ENCODE assay signal across 9 mouse cellular contexts in genomic region chr1:92521376-92521775, GRCm38 (mm10). TPM values are rescaled to one million over a fixed set of nuclear protein-coding genes. Genes with fewer than 3 reads are reported as not detected.
DNase-seq lines count a peak whose midpoint lies in the region; ATAC-seq and TF ChIP-seq lines count a peak whose summit lies in the region.
"Had no signal": no experiment of that assay in that cellular context is flagged by ENCODE, and none has a peak within 500 bp of the region (broad histone marks: within the 10 kb centered on the region; RNA-seq: fewer than 3 reads in every experiment).

No protein-coding gene starts in this region.

- ATAC-seq in heart, embryonic 11.5 days (replicated peaks; ENCODE audit: insufficient number of reproducible peaks, low FRiP score, low TSS enrichment), result no peak
- peak; percentile 47; the same call in 1 of the 2 replicates for ATAC-seq in forebrain, embryonic 16.5 days
- ATAC-seq in midbrain, postnatal 0 days (ENCODE audit: low FRiP score), result 0 out of 2 replicates have a peak, but pooled peaks have one; percentile 52

- no peaks in the 10 kb centered on the region for H3K9me3 ChIP-seq in heart, embryonic 11.5 days (replicated peaks; ENCODE audit: control insufficient read depth, low read length)
- no peaks in the 10 kb centered on the region for H3K9me3 ChIP-seq in forebrain, embryonic 16.5 days (ENCODE audit: control insufficient read depth, low read length)
- H3K9me3 ChIP-seq in midbrain, postnatal 0 days (ENCODE audit: low read length), result no peaks in the 10 kb centered on the region
- H3K9me3 ChIP-seq: limb, embryonic 15.5 days had no signal

- H3K36me3 ChIP-seq in heart, embryonic 11.5 days (ENCODE audit: control insufficient read depth, insufficient read depth, low read length), result no peaks in the 10 kb centered on the region
- no peaks in the 10 kb centered on the region for H3K36me3 ChIP-seq in forebrain, embryonic 16.5 days (ENCODE audit: control insufficient read depth, insufficient read depth)
- no peaks in the 10 kb centered on the region for H3K36me3 ChIP-seq in midbrain, postnatal 0 days (ENCODE audit: insufficient read depth, low read length)
- H3K36me3 ChIP-seq: limb, embryonic 15.5 days had no signal

- no peaks in the 10 kb centered on the region for H3K4me1 ChIP-seq in heart, embryonic 11.5 days (ENCODE audit: control insufficient read depth, insufficient read depth, low read length)
- no peaks in the 10 kb centered on the region for H3K4me1 ChIP-seq in forebrain, embryonic 16.5 days (replicated peaks; ENCODE audit: control insufficient read depth, insufficient read depth, low read length)
- H3K4me1 ChIP-seq in midbrain, postnatal 0 days (ENCODE audit: insufficient read depth, low read length), result no peaks in the 10 kb centered on the region
- H3K4me1 ChIP-seq: limb, embryonic 15.5 days had no signal

- no peak overlapping the region for H3K4me3 ChIP-seq in heart, embryonic 11.5 days (ENCODE audit: low read depth, low read length)
- H3K4me3 ChIP-seq in forebrain, embryonic 16.5 days (replicated peaks; ENCODE audit: low read length), result no peak overlapping the region
- no peak overlapping the region for H3K4me3 ChIP-seq in midbrain, postnatal 0 days (ENCODE audit: low read depth, low read length)
- H3K4me3 ChIP-seq: limb, embryonic 15.5 days had no signal

- DNase-seq in heart, postnatal 10 days, result peak; percentile 19 to 58
- DNase-seq in ES-CJ7 (ENCODE audit: low read depth, low spot score), result peak; percentile 71
- peak; percentile 35 for DNase-seq in cerebellum, adult 11 months
- peak; percentile 65 to 72 for DNase-seq in layer of hippocampus, postnatal 10 days (ENCODE audit: low spot score in 2 of 2)
- DNase-seq in midbrain, postnatal 0 days (ENCODE audit: low spot score), result peak; percentile 82
- DNase-seq in spleen, postnatal 10 days (ENCODE audit: low spot score in 2 of 2), result no peak

- H3K4me2 ChIP-seq in heart, embryonic 11.5 days, result no peak overlapping the region
- no peak overlapping the region for H3K4me2 ChIP-seq in forebrain, embryonic 16.5 days (ENCODE audit: low read length)
- 0 out of 2 replicates have a peak overlapping the region, but pooled peaks have one; percentile 26 for H3K4me2 ChIP-seq in midbrain, postnatal 0 days (ENCODE audit: low read depth, low read length, poor library complexity, severe bottlenecking)
- H3K4me2 ChIP-seq: limb, embryonic 15.5 days had no signal

- peak; percentile 83 for TF ChIP-seq CTCF in midbrain, postnatal 0 days (IDR thresholded peaks at IDR 0.05)

- H3K27ac ChIP-seq in heart, embryonic 11.5 days (ENCODE audit: low read depth, low read length), result no peak overlapping the region
- no peak overlapping the region for H3K27ac ChIP-seq in forebrain, embryonic 16.5 days (ENCODE audit: low read length)
- no peak overlapping the region; the same call in 1 of the 2 replicates for H3K27ac ChIP-seq in midbrain, postnatal 0 days (ENCODE audit: low read depth, low read length)
- H3K27ac ChIP-seq: limb, embryonic 15.5 days had no signal

- WGBS in heart, embryonic 11.5 days (ENCODE audit: insufficient replicate concordance), result 23% methylated on average over 10 of the region's 10 CpGs
- 19% methylated on average over 10 of the region's 10 CpGs for WGBS in forebrain, embryonic 16.5 days
- WGBS in midbrain, postnatal 0 days, result 17% methylated on average over 10 of the region's 10 CpGs

- H3K27me3 ChIP-seq in heart, embryonic 11.5 days (ENCODE audit: control insufficient read depth, insufficient read depth, low read length), result no peaks in the 10 kb centered on the region; the same call in none of the 2 replicates
- no peaks in the 10 kb centered on the region for H3K27me3 ChIP-seq in forebrain, embryonic 16.5 days (replicated peaks; ENCODE audit: control insufficient read depth, insufficient read depth, low read length)
- H3K27me3 ChIP-seq in midbrain, postnatal 0 days (ENCODE audit: insufficient read depth, low read length), result no peaks in the 10 kb centered on the region

- H3K9ac ChIP-seq in heart, embryonic 11.5 days (ENCODE audit: low read depth, low read length), result no peak overlapping the region
- no peak overlapping the region for H3K9ac ChIP-seq in forebrain, embryonic 16.5 days (replicated peaks; ENCODE audit: low read depth, low read length)
- 0 out of 2 replicates have a peak overlapping the region, but pooled peaks have one; percentile 44 for H3K9ac ChIP-seq in midbrain, postnatal 0 days (replicated peaks; ENCODE audit: low read length, poor library complexity, severe bottlenecking)
- H3K9ac ChIP-seq: limb, embryonic 15.5 days had no signal

- intact Hi-C loops in heart, postnatal 10 days (cut with DNase I), result loop anchor here (1.0 to 5.0 kb wide), 3 partner anchors 89 to 311 kb away; partner anchors contain the start of genes Gpc1 and Otos

RNA-seq across cellular contexts. Expression of gene Olfr1414, which starts 2.9 kb away (rescaled TPM):
- not detected for total RNA-seq in heart, postnatal 10 days (2021)
- polyA plus RNA-seq in heart, embryonic 11.5 days (2014; fragmentation: Nextera tagmentation; extraction: Ambion mirVana), result not detected in 2 replicates
- polyA plus RNA-seq in forebrain, embryonic 16.5 days (2015; fragmentation: Nextera tagmentation; extraction: Ambion mirVana), result not detected in 2 replicates
- not detected for total RNA-seq in layer of hippocampus, postnatal 10 days (2021)
- total RNA-seq in midbrain, postnatal 0 days (2014; rRNA removed), result not detected in 2 replicates
- polyA plus RNA-seq in midbrain, postnatal 0 days (2015; fragmentation: Nextera tagmentation; extraction: Ambion mirVana), result not detected in 2 replicates
- polyA plus RNA-seq: limb, embryonic 15.5 days had no signal

RNA-seq across cellular contexts. Expression of gene Olfr1415, which starts 25.5 kb away (rescaled TPM):
- total RNA-seq in heart, postnatal 10 days (2021), result not detected
- polyA plus RNA-seq in heart, embryonic 11.5 days (2014; fragmentation: Nextera tagmentation; extraction: Ambion mirVana), result not detected in 2 replicates
- polyA plus RNA-seq in forebrain, embryonic 16.5 days (2015; fragmentation: Nextera tagmentation; extraction: Ambion mirVana), result not detected in 2 replicates
- total RNA-seq in layer of hippocampus, postnatal 10 days (2021), result not detected
- total RNA-seq in midbrain, postnatal 0 days (2014; rRNA removed), result not detected in 2 replicates
- not detected in 2 replicates for polyA plus RNA-seq in midbrain, postnatal 0 days (2015; fragmentation: Nextera tagmentation; extraction: Ambion mirVana)
- polyA plus RNA-seq: limb, embryonic 15.5 days had no signal

RNA-seq across cellular contexts. Expression of gene Olfr1416, which starts 36.5 kb away (rescaled TPM):
- total RNA-seq in heart, postnatal 10 days (2021), result not detected
- not detected in 2 replicates for polyA plus RNA-seq in heart, embryonic 11.5 days (2014; fragmentation: Nextera tagmentation; extraction: Ambion mirVana)
- not detected in 2 replicates for polyA plus RNA-seq in forebrain, embryonic 16.5 days (2015; fragmentation: Nextera tagmentation; extraction: Ambion mirVana)
- not detected for total RNA-seq in layer of hippocampus, postnatal 10 days (2021)
- total RNA-seq in midbrain, postnatal 0 days (2014; rRNA removed), result not detected in 2 replicates
- not detected in 2 replicates for polyA plus RNA-seq in midbrain, postnatal 0 days (2015; fragmentation: Nextera tagmentation; extraction: Ambion mirVana)
- polyA plus RNA-seq: limb, embryonic 15.5 days had no signal

RNA-seq across cellular contexts. Expression of gene Ndufa10, which starts 47.7 kb away (rescaled TPM):
- 100 to 1,000 TPM; 764 to 809 TPM for total RNA-seq in heart, postnatal 10 days (2021)
- 462 and 465 TPM in 2 replicates for polyA plus RNA-seq in heart, embryonic 11.5 days (2014; fragmentation: Nextera tagmentation; extraction: Ambion mirVana)
- 273 and 301 TPM in 2 replicates for polyA plus RNA-seq in forebrain, embryonic 16.5 days (2015; fragmentation: Nextera tagmentation; extraction: Ambion mirVana)
- 100 to 1,000 TPM; 190 to 257 TPM for total RNA-seq in layer of hippocampus, postnatal 10 days (2021)
- total RNA-seq in midbrain, postnatal 0 days (2014; rRNA removed), result 168 and 219 TPM in 2 replicates
- polyA plus RNA-seq in midbrain, postnatal 0 days (2015; fragmentation: Nextera tagmentation; extraction: Ambion mirVana), result 329 and 363 TPM in 2 replicates

RNA-seq across cellular contexts. Expression of gene Olfr1413, which starts 49.7 kb away (rescaled TPM):
- not detected for total RNA-seq in heart, postnatal 10 days (2021)
- polyA plus RNA-seq in heart, embryonic 11.5 days (2014; fragmentation: Nextera tagmentation; extraction: Ambion mirVana), result not detected in 2 replicates
- not detected in 2 replicates for polyA plus RNA-seq in forebrain, embryonic 16.5 days (2015; fragmentation: Nextera tagmentation; extraction: Ambion mirVana)
- not detected for total RNA-seq in layer of hippocampus, postnatal 10 days (2021)
- total RNA-seq in midbrain, postnatal 0 days (2014; rRNA removed), result not detected in 2 replicates
- not detected in 2 replicates for polyA plus RNA-seq in midbrain, postnatal 0 days (2015; fragmentation: Nextera tagmentation; extraction: Ambion mirVana)
- polyA plus RNA-seq: limb, embryonic 15.5 days had no signal

Comparison
In these comparisons a context has a peak if more than half of its experiments do, and no peak if none do; other contexts are left out.
1. DNase-seq: peak in heart, postnatal 10 days (2 of 2), ES-CJ7 (single experiment), cerebellum, adult 11 months (single experiment), layer of hippocampus, postnatal 10 days (2 of 2) and midbrain, postnatal 0 days (single experiment); none in spleen, postnatal 10 days (0 of 2).